Mouse (Mus musculus) left cerebral cortex, adult 2 months (tissue): ENCODE measurements at regions not wholly inside any gene's neighbourhood (a gene's known extent, or its start where the extent isn't known, plus 50 kb on each side); places are given as distances from the start of the nearest gene placed in this dataset.

Experiments
- DNase-seq, 2 experiments: peaks; one replicate each; pipeline ENCODE4 v3.0.0; 2021 to 2022; ENCODE audit warnings: low spot score in 2 of 2, mixed read lengths in 1 of 2; ENCODE audit errors: extremely low spot score in 1 of 2
- H3K27ac ChIP-seq: fragments of 200-600 bp; 2 replicates; pipeline ENCODE4 v1.8.1; 2022
- H3K4me3 ChIP-seq: fragments of 200-600 bp; 2 replicates; pipeline ENCODE4 v1.8.1; 2022
- CTCF ChIP-seq: fragments of 200-600 bp; IDR thresholded peaks from 2 replicates; pipeline ENCODE4 v1.8.1; 2022; ENCODE audit warnings: antibody characterized with exemption, mild to moderate bottlenecking, moderate library complexity
- intact Hi-C: fragments of 180-260 bp; cut with DNase I; formaldehyde crosslinking; loops from one replicate; pipeline ENCODE4 v1.15.1; 2025

DNA sequence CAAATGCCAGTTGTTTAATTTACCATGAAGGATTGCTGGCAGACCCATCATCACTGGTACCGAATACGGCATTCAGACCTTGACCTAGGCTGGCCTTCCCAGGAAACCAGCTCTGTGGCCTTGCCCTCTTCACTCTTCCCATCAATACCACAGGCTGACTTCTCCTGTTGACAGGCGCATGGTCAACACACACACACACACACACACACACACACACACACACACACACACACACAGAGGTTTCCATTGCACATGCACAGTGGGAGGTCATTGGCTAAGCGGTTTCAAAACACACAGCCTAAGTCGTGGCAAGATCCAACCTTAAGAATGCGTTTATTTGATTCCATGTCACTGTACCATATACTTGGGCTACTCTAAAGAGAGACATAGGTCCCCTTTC is 298.7 kb upstream of the Klf3 start:
- Histone ChIP-seq H3K4me3 (no peak overlapping the region), H3K27ac (no peak overlapping the region)
- TF ChIP-seq CTCF = no peak
- intact Hi-C loops = loop anchor here (2.0 to 5.0 kb wide), 2 partner anchors 122 to 217 kb away; no protein-coding TSS in a partner anchor
- DNase-seq = no peak

DNA sequence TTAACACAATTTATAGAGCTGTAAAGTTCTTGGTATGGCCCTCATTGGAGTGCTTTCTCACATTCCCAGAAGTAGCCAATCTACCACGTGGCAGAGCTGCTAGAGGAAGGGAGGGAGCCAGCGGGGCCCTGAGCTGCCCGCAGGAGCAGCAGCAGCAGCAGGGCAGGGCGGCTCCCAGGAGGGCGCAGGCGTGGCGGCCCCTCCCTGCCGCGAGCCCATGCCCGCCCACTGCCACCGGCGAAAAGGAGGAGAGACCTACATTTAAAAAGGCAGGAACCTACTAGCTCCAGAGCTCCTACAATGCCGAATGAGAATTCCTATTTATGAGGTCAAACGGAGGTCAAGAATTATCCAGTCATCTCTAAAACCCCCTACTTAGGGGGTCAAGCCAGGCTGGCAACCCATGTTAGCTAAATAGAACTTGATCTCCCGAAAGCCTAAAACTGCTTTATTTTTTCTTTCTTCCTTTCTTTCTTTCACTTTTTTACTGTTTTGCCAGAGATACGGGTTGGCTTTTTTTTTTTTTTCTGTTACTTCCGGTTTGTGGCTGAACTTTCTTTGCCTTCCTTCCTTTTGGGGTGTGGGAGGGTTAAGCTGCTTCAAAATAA is 297.9 kb upstream of the Klf3 start:
- peak overlapping the region; percentile 41 for H3K4me3 ChIP-seq
- DNase-seq = peak; percentile 34 to 38
- TF ChIP-seq CTCF = no peak
- intact Hi-C loops = loop anchor here (2.0 to 5.0 kb wide), 2 partner anchors 62 to 123 kb away; no protein-coding TSS in a partner anchor
- H3K27ac ChIP-seq = peak overlapping the region; percentile 53

DNA sequence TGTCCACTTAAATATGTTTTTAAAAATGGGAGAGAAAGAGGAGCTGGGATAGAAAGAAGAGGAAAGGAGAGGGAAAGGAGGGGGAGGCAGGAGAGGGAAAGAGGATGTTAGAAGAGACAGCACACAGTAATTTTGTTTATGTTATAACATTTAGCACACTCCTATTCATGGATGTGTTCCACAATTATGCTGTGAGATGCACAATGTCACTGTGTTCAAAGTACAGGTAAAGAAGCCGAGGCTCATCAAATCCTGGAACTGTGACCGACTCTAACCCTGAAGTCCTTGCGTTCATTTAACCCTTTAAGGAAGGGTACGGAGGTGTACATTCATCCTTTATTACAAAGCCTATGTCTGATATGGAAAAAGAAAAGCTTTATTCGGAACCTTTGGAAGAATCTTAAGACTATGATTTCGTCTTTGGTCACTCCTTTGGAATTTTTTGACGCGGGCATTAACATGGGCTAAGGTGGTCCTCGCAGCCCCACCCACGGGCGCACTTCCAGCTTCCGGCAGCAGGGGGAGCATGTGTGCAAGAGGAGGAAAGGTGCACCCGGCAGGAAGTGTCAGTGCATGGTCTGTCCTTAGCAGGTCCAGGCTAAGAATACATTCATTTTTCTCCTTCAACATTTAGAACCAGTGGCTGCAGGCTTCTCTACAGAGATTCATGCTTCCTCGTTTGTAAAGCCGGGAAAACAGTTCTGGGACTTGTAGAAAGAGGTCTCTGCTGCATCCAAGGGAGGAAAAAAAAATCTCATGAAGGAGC is 297.2 kb upstream of the Klf3 start:
- TF ChIP-seq CTCF = peak; percentile 96
- intact Hi-C loops = loop anchor here (1.0 to 5.0 kb wide), 4 partner anchors 61 to 361 kb away; no protein-coding TSS in a partner anchor
- peak overlapping the region; percentile 41 for H3K4me3 ChIP-seq
- no peak overlapping the region for H3K27ac ChIP-seq
- peak; percentile 68 to 84 for DNase-seq

DNA sequence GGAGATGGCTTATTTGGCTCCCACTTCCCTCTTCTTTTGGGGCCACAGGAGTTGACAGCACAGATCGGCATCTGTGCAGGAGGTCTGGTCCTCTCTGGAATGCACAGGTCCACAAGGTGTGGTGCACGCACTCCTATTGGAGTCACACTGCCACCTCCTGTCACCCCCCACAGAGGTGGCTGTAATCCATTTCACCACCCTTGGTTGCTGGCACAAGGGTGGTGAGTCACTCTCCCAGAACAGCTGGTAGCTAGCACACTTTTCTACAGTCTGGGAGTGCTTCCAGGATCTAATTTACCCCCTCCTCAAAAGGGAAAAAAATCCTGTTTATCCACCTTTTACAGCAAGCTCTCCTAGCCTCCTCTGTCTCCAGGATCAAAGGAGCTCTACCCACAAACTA is 294.6 kb upstream of the Klf3 start:
- intact Hi-C loops = loop anchor here (2.0 to 5.0 kb wide), 2 partner anchors 59 to 194 kb away; no protein-coding TSS in a partner anchor
- no peak for TF ChIP-seq CTCF
- Histone ChIP-seq H3K4me3 (no peak overlapping the region), H3K27ac (no peak overlapping the region)
- peak; percentile 23 to 52 for DNase-seq

DNA sequence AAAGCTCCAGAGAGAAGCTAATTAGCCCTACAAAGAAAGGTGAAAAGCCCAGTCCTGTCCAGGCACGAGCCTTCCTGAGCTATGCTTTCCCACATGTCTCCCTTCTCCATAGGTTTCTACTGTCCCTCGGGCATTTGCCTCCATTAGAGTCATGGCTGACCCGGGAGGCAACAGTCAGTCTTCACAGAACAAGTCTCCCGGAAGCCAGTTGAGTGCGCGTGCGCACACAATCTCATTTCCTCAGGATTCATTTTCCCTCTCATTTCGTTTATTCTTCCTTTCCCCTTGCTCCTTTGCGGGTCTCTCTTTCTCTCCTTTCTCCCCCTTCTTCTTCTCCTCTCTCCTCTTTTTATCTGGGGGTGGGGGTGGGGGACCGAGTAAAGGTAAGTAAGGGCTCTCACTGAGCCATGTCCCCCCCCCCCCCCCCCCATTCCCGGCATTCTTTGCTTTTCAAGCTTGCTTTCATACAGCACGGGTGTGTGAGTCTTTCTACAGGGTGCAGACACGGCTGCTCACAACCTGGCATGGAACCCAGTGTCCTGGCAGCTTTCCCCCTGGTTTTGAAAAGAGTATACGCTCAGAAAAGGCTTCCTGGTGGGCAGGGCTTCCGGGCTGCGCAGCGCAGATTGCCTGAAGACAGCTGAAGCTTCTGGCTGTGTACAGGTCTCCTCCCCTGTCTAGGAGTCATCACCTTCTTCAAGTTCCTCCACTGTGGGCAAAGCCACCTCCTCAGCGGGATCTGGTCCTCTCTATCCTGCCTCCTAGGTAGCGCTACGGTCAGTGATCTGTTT is 289.8 kb upstream of the Klf3 start:
- TF ChIP-seq CTCF = no peak
- DNase-seq = peak; percentile 40 to 62
- Histone ChIP-seq H3K4me3 (peak overlapping the region; percentile 24), H3K27ac (no peak overlapping the region)
- intact Hi-C loops = no loop called here

DNA sequence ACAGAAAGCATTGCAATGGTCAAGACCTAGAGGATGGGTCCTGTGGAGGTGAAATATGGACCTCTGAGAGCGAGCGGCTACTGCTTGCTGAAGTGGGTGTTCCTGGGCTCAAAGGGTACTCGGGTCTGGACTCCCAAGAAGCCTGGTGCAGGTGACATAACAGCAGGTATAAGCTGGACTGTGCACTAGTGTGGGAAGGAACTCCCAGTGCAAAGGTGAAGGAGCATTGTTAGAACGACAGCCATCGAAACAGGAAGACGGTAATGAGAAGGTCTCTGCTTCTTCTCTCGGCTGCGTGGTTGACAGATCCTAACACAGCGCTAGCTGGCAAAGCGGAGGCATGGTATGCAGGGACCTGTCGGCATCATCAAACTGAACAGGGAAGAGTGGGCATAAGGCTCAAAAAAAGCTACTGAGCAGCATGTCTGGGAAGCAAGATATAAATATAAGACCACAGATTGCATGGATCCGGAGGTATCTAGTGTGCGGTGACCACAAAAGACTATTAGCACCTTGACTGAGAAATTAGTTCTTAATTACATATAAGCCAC is 287.0 kb upstream of the Klf3 start:
- intact Hi-C loops = no loop called here
- no peak overlapping the region for H3K4me3 ChIP-seq
- TF ChIP-seq CTCF = no peak
- H3K27ac ChIP-seq = no peak overlapping the region
- DNase-seq = no peak

DNA sequence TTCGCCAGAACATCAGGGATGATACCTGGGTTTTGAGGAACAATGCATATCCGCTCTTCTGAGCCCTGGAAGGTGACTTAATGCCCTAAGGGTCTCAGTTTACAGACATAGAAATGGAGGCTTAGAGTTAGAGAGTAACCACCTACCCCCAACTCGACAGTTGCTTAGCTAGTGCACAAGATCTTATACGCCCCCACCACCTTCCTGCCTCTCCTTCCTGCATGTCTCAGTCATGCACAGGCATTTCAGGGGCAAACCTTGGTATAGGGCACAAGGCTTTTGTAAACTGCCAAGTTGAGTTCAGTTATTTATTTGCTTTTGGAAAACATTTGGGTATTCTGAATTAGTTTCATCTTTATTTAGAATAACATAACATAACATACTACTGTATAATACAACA is 285.9 kb upstream of the Klf3 start:
- no peak for TF ChIP-seq CTCF
- DNase-seq = no peak
- no peak overlapping the region for H3K27ac ChIP-seq
- intact Hi-C loops = no loop called here
- H3K4me3 ChIP-seq = no peak overlapping the region

DNA sequence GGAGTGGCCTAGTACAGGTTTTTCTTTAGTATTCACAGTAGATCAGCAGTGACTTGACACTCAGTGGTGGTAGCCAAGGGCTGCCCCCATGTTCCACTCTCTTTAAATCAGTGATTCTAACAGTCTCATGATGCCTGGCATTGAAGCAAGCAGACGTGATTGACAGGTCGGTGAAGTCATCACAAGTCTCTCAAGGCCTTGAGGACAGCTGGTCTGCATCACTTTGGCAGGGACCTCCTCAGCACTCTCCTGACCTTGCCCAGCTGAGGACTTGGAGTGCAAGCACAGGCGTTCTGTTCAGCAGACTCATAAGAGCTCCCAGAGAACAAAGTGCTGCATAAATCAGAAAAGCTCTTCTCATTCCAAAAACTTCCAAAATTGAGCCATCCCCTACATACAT is 285.4 kb upstream of the Klf3 start:
- no peak overlapping the region for H3K4me3 ChIP-seq
- TF ChIP-seq CTCF = no peak
- intact Hi-C loops = no loop called here
- H3K27ac ChIP-seq = no peak overlapping the region
- no peak for DNase-seq

DNA sequence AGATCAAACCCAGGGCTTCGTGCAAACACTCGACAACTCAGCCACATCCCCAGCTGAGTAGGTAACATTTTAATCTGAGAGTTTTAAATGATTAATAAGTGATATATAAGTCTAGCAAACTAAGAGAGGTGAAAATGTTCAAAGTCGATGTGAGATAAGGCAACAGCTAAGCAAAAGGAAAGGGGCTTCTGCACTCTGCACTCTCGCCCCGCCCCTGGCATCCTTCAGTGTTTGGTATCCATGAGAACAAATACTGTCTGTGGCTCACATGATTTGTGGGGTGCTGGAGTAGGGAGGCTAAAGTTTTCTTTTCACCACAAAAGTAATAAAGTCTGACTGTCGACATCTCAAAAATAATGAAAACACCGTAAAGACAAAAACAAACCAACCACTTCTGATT is 284.2 kb upstream of the Klf3 start:
- intact Hi-C loops = no loop called here
- no peak for DNase-seq
- H3K27ac ChIP-seq = no peak overlapping the region
- TF ChIP-seq CTCF = no peak
- no peak overlapping the region for H3K4me3 ChIP-seq

DNA sequence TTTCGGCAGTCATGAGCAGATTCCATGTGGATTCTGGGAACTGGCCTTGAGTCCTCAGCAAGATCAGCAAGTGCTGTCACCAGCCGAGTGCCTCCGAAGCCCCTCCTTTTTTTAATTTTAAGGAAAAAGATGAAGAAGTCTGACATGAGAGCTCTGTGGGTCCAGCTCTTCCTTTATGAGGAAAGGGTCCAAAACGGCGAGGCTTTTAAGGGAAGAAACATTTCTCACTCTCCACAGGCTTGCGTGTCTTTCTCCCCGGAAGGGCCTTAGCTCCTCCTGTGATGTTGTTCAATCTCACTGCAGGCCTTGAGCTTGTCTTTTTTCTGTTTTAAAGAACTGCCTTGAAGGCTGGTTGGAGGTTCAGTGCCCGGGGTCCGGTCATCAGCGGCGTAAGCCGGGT is 283.5 kb upstream of the Klf3 start:
- intact Hi-C loops = no loop called here
- no peak overlapping the region for H3K27ac ChIP-seq
- H3K4me3 ChIP-seq = no peak overlapping the region
- TF ChIP-seq CTCF = no peak
- DNase-seq = no peak

DNA sequence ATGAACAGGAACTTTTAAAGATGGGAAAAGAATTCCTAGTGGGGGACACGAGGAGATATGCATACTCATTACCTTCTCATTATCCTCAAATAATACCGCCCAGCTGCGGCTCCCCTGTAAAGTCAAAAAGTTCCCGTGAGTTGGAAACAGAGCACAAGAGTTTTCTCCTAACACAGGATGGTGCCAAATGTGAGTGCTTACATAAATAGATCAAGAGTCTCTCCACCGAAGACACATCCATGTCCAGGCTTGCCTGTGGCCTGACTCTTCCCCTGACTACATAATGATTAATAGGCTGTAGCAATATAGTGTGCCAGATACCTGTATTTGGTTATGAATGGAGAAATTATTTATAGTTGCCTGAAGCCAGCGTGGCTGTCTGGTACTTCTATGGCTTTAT is 281.8 kb upstream of the Klf3 start:
- intact Hi-C loops = no loop called here
- Histone ChIP-seq H3K4me3 (no peak overlapping the region), H3K27ac (no peak overlapping the region)
- TF ChIP-seq CTCF = no peak
- DNase-seq = no peak

DNA sequence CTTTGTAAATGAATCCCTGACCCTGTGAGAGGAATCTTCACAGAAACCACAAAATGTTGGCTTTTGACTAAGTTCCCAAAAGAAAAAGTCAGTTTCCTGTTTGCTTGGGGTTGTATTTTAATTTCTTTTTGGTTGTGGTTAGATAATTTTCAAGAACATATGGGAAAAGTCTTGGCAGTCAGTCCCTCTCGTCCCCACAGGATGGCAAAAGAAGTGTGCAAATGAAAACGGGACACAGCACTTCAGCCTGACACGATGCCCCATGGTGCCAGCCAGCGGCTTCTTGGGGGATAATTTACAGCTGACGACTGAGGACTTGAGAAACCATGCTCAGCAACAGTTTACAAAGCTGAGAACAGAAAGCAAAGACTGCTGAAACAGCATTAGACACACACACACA is 281.2 kb upstream of the Klf3 start:
- no peak for DNase-seq
- Histone ChIP-seq H3K4me3 (no peak overlapping the region), H3K27ac (no peak overlapping the region)
- TF ChIP-seq CTCF = no peak; the same call in none of the 2 replicates
- intact Hi-C loops = no loop called here
